Mouse (Mus musculus) small intestine, adult 2 months (tissue): ENCODE results near the gene Hs3st6. TPM values are rescaled to one million over a fixed set of nuclear protein-coding genes. Genes with fewer than 3 reads are reported as not detected.
A peak's percentile ranks its signal among the peaks of the same experiment; 100 is the strongest.

Experiments
- H3K27ac ChIP-seq: fragments of 200-500 bp; 2 replicates; pipeline ENCODE4 v1.5.1; 2012; ENCODE audit warnings: low read depth, low read length, control low read depth, inconsistent platforms; ENCODE audit not compliant: insufficient read depth
- H3K27me3 ChIP-seq: fragments of 200-500 bp; 2 replicates; pipeline ENCODE4 v1.6.1; 2012; ENCODE audit warnings: mild to moderate bottlenecking, moderate library complexity, low read length, inconsistent platforms; ENCODE audit not compliant: control insufficient read depth, insufficient read depth
- H3K36me3 ChIP-seq: fragments of 200-500 bp; 2 replicates; pipeline ENCODE4 v1.6.1; 2012; ENCODE audit warnings: mild to moderate bottlenecking, low read length, control low read depth, inconsistent platforms; ENCODE audit not compliant: control insufficient read depth, insufficient read depth
- H3K4me1 ChIP-seq: fragments of 200-500 bp; 2 replicates; pipeline ENCODE4 v1.6.1; 2012; ENCODE audit warnings: low read length, inconsistent platforms, mixed read lengths; ENCODE audit not compliant: control insufficient read depth, insufficient read depth, insufficient read length
- H3K4me3 ChIP-seq: fragments of 200-500 bp; 2 replicates; pipeline ENCODE4 v1.5.1; 2012; ENCODE audit warnings: low read depth, mild to moderate bottlenecking, control low read depth, inconsistent platforms, low read length, moderate library complexity
- CTCF ChIP-seq: fragments of 200-500 bp; IDR thresholded peaks from 2 replicates; pipeline ENCODE4 v1.5.1; 2012; ENCODE audit warnings: low read depth, mild to moderate bottlenecking, control low read depth, inconsistent platforms, low read length, moderate library complexity, mixed read lengths; ENCODE audit not compliant: insufficient replicate concordance, insufficient read length; ENCODE audit errors: extremely low read depth
- POLR2A ChIP-seq: fragments of 200-500 bp; IDR thresholded peaks from 2 replicates; pipeline ENCODE4 v1.6.1; 2012; ENCODE audit warnings: low read depth, mild to moderate bottlenecking, control low read depth, inconsistent platforms, low read length, moderate library complexity
- WGBS: fragments of 180-500 bp; shearing (Covaris S2); methylation state at CpG from one replicate; pipeline ENCODE4 v1.1.7; 2018; 5-methylcytosine and 5-hydroxymethylcytosine counted together
- polyA plus RNA-seq: library from polyadenylated mRNA; depleted of rRNA; stranded (reverse); fragments of >200 nt; gene quantifications from 2 replicates; pipeline ENCODE4 v1.2.3, GENCODE M21; 2012

The Hs3st6 gene
- polyA plus RNA-seq, 1 experiment = 1.7 TPM

DNA sequence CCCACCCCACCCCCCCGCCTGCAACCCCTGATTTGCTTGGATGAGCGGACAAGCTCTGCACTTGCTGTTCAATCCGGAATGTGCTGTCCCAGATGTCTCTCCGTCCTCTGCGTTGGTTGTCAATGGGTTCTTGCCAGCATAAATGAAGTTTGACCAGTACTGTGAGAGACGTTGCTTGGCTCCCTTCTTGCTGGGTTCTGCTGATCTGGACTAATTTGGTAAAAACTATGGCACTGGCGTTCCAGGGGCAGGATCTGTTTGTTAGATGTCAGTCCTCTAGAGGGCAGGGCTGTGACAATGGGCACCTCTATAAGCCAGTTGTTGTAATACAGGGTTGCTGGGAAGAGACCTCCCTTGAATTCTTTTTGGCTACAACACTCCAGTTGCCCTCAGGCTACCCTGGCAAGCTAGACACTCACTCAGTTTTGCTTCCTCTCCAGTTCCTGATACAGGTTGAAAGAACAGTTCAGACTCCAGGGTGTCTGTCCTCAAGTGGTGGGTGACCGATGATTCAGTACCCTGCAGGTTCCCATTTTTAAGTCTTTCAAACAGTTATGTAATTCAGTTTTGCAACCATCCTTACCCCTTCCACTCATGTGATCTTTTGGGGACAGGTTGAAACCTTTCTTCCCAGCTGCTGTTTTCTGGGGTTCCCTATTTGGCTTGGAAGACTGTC is 15.5 kb upstream of the Hs3st6 start:
- H3K36me3 ChIP-seq = peaks cover 10% of the 10 kb centered on the region
- WGBS = 13% methylated on average over 8 of the region's 8 CpGs
- H3K27ac ChIP-seq = peak overlapping the region; percentile 2; the same call in 1 of the 2 replicates
- H3K4me1 ChIP-seq = peaks cover 15% of the 10 kb centered on the region; the same call in 1 of the 2 replicates
- peak overlapping the region; percentile 80 for H3K4me3 ChIP-seq
- TF ChIP-seq CTCF = peak; percentile 18; the same call in 1 of the 2 replicates
- TF ChIP-seq POLR2A = no peak
- no peaks in the 10 kb centered on the region for H3K27me3 ChIP-seq

DNA sequence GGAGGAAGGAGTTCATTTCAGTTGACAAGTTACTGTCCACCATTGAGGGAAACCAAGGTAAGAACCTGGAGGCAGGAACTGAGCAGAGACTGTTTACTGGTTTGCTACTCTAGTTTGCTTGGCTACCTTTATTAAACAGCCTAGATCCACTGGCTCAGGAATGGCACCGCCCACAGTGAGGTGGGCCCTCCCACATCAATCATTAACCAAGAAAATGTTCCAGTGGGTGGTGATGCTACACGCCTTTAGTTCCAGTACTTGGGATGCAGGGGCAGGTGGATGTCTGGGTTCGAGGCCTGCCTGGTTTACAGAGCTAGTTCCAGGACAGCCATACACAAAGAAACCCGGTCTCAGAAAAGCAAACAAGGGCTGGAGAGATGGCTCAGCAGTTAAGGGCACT is 14.6 kb upstream of the Hs3st6 start:
- H3K27me3 ChIP-seq = no peaks in the 10 kb centered on the region
- TF ChIP-seq CTCF = no peak
- TF ChIP-seq POLR2A = no peak
- peaks cover 15% of the 10 kb centered on the region; the same call in 1 of the 2 replicates for H3K4me1 ChIP-seq
- no peak overlapping the region for H3K27ac ChIP-seq
- no peak overlapping the region for H3K4me3 ChIP-seq
- peaks cover 15% of the 10 kb centered on the region for H3K36me3 ChIP-seq
- 34% methylated on average over 4 of the region's 4 CpGs for WGBS

DNA sequence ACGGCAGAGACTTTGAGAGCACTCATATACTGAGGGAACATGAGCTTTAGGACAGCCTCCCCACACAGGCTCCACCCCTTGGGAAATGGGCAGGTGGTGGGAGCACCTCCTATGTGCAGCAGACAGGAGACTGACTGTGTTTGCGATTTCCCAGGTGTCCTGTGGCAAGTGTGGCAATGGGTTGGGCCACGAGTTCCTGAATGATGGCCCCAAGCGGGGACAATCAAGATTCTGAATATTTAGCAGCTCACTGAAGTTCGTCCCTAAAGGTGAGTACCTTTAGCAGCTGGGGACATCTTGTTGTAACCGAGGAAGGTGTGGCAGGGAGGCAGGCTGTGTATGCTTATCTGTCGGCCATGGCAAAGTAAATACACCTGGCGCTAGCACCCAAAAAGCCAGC is 12.9 kb upstream of the Hs3st6 start:
- WGBS = 28% methylated on average over 8 of the region's 8 CpGs
- Histone ChIP-seq H3K27me3 (no peaks in the 10 kb centered on the region), H3K36me3 (peaks cover 15% of the 10 kb centered on the region), H3K27ac (no peak overlapping the region), H3K4me3 (no peak overlapping the region), H3K4me1 (peaks cover 15% of the 10 kb centered on the region; the same call in 1 of the 2 replicates)
- TF ChIP-seq CTCF (no peak), POLR2A (no peak)

DNA sequence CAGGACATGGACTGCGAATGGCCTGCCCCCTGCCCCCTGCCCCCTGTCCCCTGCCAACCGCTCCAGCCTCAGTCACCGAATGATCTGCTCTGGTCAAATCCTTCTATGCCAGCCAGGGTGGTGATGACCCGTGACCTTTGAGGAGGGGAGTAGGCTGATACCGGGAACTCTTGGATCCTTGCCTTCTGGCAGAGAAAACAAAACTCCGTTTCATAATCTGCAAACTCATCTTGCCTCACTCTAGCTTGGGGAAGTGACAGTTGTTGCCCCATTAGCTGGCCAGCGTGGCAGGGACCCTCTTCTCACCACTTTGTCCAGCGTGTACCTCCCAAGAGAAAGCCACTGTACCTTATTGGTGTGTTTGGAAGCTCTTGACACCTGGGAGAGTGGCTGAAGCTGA is 10.5 kb upstream of the Hs3st6 start:
- H3K27me3 ChIP-seq = no peaks in the 10 kb centered on the region
- H3K4me1 ChIP-seq = peaks cover 6% of the 10 kb centered on the region; the same call in 1 of the 2 replicates
- no peak overlapping the region for H3K27ac ChIP-seq
- H3K36me3 ChIP-seq = peaks cover 15% of the 10 kb centered on the region
- H3K4me3 ChIP-seq = no peak overlapping the region
- TF ChIP-seq POLR2A (no peak), CTCF (no peak)
- WGBS = 65% methylated on average over 8 of the region's 8 CpGs

DNA sequence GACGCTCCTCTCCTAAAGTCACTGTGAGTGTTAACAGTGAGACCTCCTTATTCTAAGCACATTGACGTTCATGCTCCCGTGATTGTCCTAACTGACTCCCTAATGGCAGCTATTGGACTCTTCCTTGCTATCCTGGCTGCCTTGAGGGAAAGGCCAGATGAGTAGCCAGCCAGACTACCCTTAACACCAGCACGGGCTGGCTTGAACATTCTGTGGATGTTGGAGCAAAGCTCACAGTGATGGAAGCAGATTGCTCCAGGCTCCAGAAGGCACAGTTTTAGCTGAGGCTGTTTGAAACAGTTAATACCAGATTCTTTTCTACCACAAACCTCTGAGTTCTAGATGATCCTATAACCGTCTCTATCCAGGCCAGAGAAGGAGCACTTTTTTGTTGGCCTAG is 8.9 kb upstream of the Hs3st6 start:
- 86% methylated on average over 5 of the region's 5 CpGs for WGBS
- Histone ChIP-seq H3K4me1 (no peaks in the 10 kb centered on the region), H3K36me3 (peaks cover 15% of the 10 kb centered on the region), H3K27me3 (no peaks in the 10 kb centered on the region), H3K4me3 (no peak overlapping the region), H3K27ac (no peak overlapping the region)
- TF ChIP-seq POLR2A (no peak), CTCF (no peak)

DNA sequence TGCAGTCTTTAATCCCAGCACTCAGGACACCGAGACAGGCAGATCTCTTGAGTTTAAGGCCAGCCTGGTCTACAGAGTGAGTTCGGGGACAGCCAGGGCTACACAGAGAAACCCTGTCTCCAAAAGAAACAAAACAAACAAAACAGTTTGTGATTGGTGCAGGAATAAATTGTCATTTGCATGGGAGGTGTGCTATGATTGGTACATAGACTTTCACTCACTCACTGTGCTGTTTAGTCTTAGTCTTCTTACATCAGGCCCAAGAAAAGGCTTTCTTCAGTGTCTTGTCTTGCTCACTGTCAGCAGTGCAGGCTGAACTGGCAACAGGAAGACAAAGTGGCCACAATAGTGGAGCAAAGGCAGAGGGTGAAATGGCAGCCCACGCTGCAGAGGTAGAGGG is 8.4 kb upstream of the Hs3st6 start:
- Histone ChIP-seq H3K27ac (no peak overlapping the region), H3K36me3 (peaks cover 15% of the 10 kb centered on the region), H3K27me3 (no peaks in the 10 kb centered on the region), H3K4me3 (no peak overlapping the region), H3K4me1 (no peaks in the 10 kb centered on the region)
- TF ChIP-seq POLR2A = no peak
- no peak for TF ChIP-seq CTCF
- 84% methylated on average over 3 of the region's 3 CpGs for WGBS

DNA sequence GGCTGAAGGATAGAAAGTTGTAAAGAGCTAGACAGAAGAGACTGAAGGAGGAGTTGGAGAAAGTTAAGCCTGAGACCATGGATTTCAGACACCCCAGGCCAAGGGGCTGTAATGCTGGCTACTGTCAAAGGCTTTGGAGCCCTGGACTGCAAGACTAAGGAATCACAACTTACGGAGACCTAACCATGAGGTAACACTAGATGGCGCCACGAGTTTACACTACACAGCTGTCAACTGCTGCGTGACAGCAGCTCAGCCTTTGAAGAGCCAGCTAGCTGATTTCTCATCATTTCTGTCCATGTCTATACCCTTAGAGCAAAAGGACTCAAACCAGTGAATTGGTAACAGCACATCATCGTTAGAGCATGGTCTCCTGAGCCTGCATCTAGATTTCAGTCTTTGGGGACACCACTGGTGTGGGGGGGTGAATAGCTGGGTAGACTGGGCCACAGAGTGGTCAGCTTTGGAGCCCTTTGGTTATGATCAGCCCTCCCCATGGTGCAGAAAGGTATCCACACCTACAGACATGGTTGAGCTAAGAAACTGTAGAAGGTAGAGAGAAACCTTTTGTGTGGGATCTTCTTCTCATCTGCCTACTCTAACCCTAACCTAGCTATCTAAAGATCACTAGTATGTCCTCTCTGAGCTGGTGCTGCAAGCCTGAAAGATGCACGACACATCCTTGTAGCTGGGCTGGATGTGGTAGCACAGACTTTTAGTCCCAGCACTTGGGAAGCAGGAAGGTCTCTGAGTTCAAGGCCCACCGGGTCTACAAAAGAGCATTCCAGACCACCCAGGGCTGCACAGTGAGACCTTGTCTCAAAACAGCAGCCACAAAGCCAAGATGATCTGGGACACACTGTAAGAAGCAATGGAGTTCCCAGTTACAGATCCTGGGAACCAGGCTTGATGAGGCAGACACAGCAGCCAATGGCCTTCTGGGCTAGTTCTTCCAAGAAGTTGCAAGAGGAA is 7.0 kb upstream of the Hs3st6 start:
- H3K36me3 ChIP-seq = peaks cover 14% of the 10 kb centered on the region
- no peaks in the 10 kb centered on the region for H3K27me3 ChIP-seq
- no peaks in the 10 kb centered on the region for H3K4me1 ChIP-seq
- TF ChIP-seq CTCF = peak; percentile 78; the same call in 1 of the 2 replicates
- TF ChIP-seq POLR2A = no peak; the same call in 1 of the 2 replicates
- H3K4me3 ChIP-seq = no peak overlapping the region
- H3K27ac ChIP-seq = no peak overlapping the region
- 23% methylated on average over 7 of the region's 7 CpGs for WGBS
